Mouse (Mus musculus) thymus, postnatal 25 days (tissue): ENCODE data around the gene Ankrd53.

Experiments
- DNase-seq: peaks from one replicate; pipeline ENCODE4 v3.0.0; 2022

The Ankrd53 gene

DNA sequence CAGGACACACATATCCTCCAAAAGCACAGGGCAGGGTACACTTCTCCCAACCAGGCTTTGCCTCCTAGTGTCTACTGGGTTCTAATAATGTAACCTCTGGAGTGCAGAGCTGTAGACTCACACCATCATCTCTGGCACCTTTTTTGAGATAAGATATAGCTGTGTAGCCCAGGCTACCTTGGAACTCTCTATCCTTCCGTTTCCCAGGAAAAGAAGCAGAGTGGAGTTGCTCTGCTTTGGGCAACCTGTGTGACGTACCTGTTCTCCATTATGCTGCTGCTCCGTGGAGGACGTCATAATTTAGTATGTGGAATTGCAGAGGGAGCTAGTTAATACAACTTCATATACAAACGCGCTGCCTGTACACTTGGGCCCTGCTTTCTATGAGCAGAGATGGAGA is at the start of gene Ankrd53:
Gene Ankrd53 (plus strand): TSS at position 301 of the 400 bp plus-strand sequence.
- no peak for DNase-seq

DNA sequence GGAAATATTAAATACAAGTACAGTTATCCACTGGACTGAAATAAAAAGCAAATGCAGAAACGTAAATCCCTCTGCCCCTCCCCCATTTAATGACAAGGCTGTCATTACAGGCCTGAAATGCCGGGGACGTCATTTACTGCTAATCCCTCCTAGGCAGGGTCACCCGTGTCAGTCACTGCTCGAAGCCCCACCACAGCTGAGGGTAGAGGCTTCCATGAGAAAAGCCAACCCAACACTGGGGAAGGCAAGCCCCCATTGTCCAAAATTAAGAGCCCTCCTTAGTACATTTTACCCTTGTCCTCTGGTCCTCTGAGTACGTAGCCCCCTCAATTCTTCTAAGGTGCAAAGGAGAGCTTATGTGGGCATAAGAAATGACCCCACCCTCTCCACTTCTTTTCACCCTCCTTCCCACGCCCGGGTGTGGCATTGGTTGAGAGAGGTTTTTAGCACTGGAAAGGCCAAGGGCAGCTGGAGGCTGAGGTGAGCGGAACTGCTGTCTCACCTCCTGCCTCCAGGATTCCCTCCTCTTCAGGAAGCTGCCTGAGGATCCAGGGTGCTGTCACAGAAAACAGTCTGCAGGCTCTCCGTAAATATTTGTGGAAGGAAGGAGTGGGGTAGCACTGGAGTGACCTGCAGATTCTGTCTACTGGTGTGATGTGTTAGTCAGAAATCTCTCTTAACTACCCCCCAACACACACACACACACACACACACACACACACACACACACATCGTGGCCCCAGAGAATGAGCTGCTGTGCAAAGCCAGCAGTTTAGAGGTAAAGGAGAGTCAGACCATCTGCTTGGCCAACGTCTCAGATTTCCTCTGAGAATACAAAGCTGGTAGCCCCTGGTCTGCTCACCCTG is 48.9 kb upstream of the Ankrd53 start:
- no peak for DNase-seq

DNA sequence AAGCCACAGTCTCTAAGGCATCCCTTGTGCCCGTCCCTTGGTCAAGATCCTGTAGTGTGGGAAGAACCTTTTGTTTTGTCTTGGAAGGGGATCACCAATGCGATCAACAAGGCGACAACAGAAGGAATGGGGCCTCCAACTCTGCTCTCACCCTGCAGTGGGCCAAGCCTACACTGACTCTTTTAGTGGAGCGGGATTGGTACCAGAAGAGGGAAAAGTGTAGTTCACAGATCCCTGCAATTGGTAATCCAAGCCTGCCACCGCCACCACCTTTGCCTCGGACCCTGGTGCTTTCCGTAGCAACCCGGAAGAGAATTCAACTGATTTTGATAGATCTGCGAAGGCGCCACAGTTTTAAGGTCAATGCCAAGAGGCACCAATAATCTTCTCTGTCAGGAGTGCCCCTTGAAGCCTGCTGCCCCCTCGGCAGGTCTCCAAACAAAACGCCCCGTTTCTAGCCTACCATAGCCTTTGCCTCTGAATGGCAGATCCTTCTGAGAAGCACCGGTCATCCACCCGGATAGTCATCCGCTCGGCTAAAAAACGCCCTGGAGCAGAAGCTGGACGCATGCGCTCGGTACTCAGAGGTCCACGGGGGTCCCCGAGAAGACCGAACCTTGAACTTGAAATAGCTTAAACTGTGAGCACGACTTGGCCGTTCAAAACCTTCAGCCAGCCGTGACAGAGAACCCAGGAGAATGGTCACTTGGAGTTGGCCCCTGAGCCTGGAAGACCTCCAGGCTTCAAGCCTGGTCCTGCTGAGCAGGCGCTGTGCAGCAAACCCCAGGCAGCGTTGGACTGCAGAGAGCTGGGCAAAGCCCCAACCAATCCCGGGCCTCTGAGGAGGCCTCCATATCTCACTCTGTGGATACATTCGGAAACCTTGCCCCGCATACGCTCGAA is 48.0 kb upstream of the Ankrd53 start:
- DNase-seq, result no peak

DNA sequence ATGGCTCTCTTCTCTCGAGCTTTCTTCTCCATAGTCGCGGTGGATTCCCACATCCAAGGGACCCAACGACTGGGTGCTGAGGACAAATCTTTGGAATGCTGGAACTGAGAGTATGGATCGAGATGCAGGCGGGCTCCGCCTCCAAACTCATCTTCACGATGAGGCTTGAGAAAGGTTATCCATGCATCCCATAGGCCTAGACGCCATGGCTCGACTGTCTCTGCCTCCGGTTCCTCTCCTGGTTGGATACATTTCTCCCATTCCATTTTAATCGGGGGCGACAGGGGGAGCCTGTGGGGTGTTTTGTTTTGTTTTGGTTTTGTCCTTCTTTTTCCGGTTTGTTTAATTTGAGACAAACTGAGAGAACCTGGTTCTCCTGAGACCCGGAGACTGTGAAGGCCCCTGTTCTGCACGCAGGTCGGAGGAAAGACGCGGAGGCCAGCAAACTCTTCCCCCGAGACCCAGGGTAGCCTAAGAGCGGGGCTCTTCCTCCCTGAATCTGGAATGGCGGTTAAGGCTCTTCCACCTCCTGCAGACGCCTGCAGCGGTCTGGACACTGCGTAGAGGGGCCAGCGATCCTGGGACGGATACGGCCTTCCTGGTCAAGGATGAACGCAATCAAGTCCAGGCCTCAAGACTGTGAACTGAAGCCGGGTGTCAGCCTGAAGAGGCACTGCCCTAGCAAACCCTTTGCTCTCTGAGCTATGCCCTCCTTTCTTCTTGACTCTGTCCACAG is 46.8 kb upstream of the Ankrd53 start:
- no peak for DNase-seq

DNA sequence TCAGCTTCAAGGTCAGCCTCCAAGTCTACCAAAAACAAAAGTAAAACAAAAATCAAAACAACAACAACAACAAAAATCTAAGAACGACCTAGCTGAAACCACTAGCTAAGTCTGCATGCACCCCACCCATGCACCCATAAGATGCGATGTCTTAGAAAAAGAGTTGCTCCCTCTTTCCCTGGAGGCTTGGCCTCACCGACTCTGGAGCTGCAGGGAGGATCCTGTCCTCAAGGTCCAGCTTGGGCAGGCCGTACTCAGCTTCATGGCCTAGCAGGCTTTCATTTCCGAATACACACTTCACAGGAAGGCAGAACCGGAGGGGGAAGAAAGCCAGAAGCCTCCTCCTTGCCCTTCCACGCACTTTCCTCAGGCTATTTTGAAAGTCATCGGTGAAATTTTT is 45.4 kb upstream of the Ankrd53 start:
- no peak for DNase-seq

DNA sequence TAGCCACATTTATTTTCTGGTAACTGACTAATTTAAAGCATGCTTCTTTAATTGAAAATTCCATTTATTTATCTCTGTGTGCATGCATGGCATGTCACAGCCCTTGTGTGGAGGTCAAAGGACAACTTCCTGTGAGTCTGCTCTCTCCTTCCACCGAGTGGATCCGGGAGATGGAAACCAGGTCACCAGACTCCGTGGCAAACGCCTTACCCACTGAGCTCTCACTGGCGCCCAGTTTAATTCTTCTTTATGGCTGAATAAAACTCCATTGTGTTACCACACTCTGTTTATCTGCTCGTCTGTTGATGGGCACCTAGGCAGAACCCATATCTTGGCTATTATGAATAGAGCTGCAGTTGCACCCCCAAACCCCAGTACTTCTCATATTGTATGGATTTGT is 39.9 kb upstream of the Ankrd53 start:
- no peak for DNase-seq

DNA sequence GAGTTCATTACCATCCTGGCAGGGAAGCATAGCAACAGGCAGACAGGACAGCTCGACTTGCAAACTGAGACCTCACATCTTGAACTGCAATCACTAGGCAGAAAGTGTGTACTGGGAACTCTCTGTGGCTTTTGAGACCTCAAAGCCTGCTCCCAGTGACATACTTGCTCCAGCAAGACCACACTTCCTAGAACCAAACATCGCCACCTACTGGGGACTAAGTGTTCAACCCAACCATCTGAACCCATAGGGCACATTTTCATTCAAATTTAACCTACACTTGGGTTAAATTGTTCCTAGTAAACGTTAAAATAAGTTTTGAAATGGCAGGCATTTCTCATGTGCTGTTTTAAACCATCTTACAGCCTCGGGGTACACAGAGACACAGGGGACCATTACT is 35.3 kb upstream of the Ankrd53 start:
- no peak for DNase-seq

DNA sequence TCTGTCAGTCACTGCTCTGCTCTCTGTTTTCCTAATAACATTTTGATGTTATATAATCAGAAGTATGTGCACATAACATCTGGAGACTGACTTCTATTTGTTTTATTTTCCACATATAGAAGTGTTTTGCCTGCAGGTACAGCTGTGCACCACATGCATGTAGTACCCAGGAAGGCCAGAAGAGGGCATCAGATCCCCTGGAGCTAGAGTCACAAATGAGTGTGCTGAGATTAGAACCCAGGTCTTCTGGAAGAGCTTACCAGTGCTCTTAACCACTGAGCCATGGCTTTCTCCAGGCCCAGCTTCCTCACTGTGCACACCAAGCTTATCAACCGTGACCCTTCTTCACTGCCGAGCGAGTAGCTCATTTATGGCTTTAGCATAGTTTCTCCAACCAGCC is 34.0 kb upstream of the Ankrd53 start:
- DNase-seq, result peak; percentile 53

DNA sequence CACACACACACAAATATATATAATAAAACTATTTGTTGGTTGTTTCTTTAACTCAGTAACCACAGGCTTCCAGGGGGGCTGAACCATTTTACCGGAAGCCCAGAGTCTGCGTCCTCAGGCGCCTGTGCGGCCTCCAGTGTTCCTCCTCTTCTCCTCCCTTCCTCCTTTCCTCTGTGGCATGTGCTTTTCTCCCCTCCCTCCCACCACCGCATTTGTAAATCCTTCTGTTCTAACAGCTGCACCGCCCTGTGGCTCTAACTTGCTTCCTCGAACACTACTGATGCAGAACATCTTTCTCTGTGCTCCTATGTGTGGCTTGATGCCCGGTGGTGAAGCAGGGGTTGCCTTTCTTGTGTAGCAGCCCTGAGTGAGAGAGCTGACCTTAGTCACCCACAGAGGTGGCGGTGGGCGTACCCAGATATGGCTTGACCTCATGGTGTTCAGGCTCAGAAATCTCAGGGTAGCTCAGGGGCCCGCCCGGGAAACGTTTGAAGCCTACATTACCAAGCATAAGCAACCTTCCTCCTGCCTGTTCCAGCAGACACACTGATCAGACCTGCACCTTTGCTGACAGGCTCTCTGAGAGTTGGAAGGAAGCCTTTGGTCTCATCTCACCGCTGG is 33.0 kb upstream of the Ankrd53 start:
- DNase-seq, result no peak

DNA sequence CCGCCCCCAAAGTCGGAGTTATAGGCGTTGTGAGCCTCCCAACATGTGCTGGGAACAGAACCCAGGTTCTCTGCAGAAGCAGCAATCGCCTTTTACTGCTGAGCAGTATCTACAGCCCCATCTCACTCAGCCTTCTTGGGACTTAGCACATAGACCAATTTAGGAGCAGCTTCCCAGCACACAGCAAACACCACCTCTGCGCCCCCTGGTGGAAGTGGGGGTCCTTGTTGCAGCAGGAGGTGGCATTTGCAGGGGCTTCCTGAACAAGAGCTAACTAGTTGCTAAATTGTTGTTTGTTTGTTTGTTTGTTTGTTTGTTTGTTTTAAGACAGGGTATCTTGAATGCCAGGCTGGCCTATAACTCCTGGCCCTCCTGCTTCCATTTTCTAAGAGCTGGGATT is 31.3 kb upstream of the Ankrd53 start:
- DNase-seq, result peak; percentile 77

DNA sequence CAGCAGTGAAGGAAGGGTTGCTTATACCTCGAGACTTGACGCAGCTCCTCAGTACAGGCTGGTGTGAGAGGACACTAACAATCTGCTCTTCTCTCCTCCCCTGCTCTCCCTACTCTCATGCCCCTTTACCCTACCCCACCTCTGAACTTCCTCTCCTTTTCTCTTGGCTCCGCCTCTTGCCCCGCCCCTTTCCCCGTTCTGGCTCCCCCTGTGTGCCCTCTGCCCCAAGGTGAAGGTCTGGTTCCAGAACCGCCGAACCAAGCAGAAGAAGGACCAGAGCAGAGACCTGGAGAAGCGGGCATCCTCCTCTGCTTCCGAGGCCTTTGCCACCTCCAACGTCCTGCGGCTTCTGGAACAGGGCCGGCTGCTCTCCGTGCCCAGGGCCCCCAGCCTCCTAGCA is 25.1 kb upstream of the Ankrd53 start:
- no peak for DNase-seq

DNA sequence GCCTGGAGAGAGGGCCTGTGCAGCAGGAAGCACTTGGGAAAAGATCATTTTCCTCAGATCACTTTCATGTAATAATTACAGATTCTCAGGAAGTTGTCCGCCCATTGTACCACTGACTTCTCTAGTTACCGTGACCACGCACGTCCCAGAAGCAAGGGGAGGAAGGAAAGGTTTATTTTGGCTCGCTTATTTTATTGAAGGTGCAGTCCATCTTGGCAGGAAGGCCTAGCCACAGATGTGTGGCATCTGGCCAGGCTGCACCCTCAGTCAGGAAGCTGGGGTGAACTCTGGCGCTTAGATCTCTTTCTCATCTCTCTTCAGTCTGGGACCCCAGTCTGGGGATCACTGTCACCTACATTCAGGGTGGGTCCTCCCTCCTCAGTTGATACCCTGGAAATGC is 23.8 kb upstream of the Ankrd53 start:
- DNase-seq, result no peak

DNA sequence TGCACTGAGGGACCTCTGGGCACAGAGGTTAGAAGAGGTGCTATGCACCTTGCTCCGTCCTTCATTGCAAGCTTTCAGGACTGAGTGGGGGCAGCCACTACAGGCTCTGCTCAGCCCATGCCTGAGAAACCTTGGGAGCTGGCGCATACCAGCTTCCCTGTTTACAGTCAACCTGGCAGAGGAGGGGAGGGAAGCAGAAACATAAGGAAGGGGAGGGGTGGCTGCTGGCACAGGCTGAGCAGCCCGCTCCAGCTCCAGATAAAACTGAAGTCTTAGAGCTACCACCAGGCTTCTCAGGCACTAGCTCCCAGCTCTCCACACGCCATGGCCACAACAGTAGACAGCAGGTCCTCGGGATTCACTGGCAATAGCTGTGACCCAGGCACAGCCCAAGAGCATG is 19.7 kb upstream of the Ankrd53 start, which contains the start of gene Atp6v1b1:
Gene Atp6v1b1 (plus strand): TSS at position 230 of the 400 bp plus-strand sequence.
- no peak for DNase-seq

DNA sequence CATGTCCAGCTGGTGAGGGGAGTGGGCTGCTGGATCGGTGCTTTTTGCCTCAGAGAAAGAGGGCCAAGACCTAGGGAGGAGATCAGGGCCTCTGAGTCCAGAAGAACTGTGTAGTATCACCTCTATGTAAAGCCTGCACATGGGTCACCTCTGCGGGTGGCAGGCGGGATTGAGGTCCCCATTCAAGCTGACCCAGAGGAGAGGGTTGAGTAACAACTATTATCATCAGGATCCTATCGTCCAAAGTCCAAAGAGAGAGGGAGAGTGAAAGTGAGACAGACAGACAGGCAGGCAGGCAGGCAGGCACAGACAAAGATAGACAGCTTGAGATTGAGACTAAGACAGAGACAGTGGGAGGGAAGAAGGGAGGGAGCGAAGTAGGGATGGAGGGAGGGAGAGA is 19.2 kb upstream of the Ankrd53 start:
- no peak for DNase-seq

DNA sequence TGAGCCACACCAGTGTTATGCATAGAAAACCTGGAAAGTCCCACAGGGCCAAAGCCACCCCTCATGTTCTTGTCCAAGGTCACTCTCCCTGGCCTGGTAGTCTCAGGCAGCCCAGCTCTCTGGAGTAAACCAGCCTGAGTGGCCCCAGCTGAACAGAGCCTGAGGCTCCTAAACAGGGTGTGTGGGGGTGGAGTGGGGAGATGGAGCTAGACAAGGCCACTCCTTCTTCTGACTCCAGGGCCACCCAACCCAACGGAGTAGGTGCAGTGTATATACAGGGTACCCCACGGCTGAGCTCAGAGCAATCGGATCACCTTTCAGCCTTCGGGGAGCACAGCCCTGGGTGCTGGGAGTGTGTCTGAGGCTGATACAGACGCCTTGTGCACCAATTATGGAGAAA is 18.3 kb upstream of the Ankrd53 start:
- no peak for DNase-seq

DNA sequence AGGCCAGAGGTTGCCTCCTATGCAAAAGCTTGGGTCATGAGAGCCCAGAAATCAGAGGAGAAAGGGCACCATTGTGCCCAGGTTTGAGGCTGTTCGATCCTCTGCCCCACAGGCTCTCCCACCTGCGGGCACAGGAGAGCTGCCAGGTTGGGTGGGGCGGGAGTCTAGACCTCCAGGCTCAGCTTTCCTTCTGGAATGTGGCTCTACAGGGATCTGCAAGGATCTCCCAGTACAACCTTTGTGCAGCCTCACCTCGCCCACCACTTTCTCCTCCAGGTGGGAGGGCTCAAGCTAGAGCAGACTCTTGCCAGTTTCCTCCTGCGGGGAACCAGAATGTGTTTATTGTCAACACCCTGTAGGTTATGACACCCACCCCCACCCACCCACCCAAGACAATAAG is 17.9 kb upstream of the Ankrd53 start:
- no peak for DNase-seq

DNA sequence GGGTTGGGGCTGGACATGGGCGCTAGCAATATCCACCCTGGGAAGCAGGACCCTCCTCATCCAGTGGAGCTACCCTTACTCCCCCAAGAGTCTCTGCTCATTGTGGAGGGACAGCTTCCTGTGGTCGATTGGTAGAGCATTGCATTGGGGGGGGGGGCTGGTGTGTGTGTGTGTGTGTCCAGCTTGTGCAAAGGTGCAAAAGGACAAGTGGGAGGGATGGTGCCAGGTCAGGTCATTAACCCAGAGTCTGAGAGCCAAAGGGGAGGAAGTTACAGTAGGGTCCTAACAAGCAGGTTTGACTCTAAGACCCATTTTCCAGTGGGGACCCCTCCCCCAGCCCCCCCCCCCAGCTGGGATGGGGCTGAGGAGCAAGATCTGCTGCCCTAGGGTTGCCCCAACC is 17.0 kb upstream of the Ankrd53 start:
- DNase-seq, result no peak

DNA sequence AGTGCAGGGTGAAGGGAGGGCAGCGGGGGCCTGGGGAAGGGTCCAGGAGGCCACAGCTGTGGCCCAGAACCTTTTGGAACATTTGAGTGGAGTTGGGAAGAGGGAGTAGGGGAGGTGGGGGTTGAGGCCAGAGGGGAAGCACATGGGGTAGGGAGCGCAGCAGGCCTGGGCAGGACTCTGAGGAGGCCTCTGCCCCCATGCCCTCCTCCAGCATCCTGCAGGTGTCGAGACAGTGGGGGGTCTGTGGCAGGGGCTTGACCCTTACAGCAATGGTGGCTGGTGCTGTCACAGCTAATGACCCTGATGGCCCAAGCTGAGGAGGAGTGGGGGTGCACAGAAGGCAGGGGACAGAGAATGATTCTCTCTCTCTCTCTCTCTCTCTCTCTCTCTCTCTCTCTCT is 13.2 kb upstream of the Ankrd53 start:
- no peak for DNase-seq

DNA sequence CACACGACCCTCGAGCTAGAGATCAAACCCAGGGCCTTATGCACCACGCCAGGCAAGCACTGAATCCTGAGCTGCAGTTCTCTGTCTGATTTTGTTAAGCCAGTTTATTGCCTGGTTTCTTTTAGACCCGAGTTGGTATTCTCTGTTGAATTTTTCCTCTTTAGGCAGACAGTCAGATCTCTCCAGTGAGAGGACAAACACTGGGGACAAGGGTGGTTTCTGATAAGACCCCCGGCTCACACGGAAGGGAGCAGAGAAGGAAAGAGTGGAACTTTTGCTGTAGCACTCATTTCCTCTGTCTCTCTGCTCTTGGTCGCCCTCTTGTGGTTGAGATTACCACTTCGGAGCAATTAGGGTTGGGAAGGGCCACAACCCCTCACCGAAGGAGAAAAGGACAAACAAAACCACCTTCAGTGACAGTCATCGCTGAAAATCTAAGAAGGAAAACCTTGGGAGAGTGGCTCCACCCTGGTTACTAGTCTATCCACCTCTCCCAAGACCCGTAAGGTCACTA is 12.2 kb upstream of the Ankrd53 start:
- DNase-seq, result peak; percentile 67

DNA sequence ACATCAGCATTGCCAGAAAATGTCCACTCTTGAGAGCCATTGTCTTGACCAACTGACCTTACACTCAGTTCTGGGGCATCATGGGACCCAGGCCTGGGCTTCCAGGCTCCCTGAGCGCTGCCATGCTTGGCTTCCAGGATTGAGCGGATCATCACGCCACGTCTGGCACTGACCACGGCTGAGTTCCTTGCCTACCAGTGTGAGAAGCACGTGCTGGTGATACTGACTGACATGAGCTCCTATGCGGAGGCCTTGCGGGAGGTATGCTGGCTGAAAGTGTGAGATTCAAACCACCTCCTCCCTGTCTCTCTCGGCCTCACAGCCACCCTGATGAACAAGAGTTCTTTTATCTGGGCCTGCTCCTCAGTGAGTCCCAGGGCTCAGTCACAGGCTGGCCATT is 6.4 kb upstream of the Ankrd53 start:
- DNase-seq, result no peak

DNA sequence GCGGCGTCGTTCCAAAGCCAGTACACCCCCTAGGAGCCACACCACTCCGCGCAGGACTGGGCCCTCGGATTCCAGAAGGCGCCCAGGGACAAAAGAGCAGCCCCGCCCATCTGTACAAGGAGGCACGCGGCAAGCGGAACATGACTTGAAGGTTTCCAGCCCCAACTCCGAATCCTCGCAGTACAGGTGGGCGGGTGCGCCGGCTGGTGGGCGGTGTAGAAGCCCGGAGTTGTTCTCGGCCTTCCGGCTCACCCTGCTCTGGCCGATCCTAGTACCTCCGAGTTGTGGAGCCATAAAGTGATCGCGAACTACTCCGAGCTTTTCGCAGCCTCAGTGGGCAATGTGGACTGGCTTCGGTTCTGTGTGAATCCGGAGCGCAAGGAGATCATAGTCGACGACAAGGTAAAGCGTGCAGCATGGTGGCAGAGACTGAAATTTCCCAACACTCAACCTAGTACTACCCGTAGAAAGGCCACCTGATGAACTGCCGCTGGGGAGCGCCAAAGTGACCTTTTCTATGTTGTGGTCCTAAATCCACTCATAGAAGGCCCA is 512 bp downstream of the Ankrd53 start:
- peak; percentile 36 for DNase-seq

DNA sequence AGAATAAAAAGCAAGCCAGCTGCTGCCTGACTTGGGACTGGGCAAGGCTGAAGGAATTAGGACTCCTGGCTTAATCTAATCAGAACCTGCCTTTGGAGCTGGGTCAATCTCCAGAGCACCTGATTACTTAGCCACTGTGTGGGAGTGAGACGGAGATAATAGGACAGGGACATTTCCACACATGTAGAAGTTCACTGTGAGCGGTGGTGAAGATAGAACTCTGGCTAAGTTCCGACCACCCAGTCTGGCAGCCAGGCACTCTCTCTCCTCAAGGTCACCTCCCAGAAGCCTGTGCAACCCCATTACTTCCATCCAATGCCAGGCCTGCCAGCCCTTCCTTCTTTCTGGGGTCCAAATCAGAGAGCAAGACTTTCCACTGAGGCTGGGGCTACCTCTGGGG is 4.5 kb downstream of the Ankrd53 start:
- DNase-seq, result no peak
